Mouse (Mus musculus): ENCODE measurements around the gene Apol10b. TPM values are rescaled to one million over a fixed set of nuclear protein-coding genes. Genes with fewer than 3 reads are reported as not detected.
"Not testable (repeated sequence)": the region's sequence is repeated elsewhere in the genome, so short reads cannot be mapped to it uniquely, and the experiment has no call there.

Gene Apol10b
- total RNA-seq (2021) = not detected
- long read RNA-seq, experiment 1 = 0 reads
- long read RNA-seq, experiment 2 = 0 reads

- no peak for TF ChIP-seq CTCF (conservative IDR thresholded peaks at IDR 0.05)
- DNase-seq (ENCODE audit: low spot score in 2 of 2) = no peak
- Histone ChIP-seq H3K4me3 (no peak within 1 kb of the TSS), H3K27ac (no peak within 1 kb of the TSS)
Measured at GRCm38 (mm10) chr15:77595961-77596360, at the start of gene Apol10b. Gene Apol10b, minus strand, starts transcription at chr15:77596125.

GRCm38 (mm10) chr15:77643176-77643575 lies 47.3 kb upstream of the Apol10b start, which contains the start of gene Apol11b:
Gene Apol11b, minus strand, starts transcription at chr15:77643286.
- H3K27ac ChIP-seq; H3K4me3 ChIP-seq; DNase-seq (ENCODE audit: low spot score in 2 of 2): not testable (repeated sequence)

GRCm38 (mm10) chr15:77629822-77630221 lies 33.9 kb upstream of the Apol10b start:
- not testable (repeated sequence) for H3K27ac ChIP-seq; H3K4me3 ChIP-seq; DNase-seq (ENCODE audit: low spot score in 2 of 2)

DNA sequence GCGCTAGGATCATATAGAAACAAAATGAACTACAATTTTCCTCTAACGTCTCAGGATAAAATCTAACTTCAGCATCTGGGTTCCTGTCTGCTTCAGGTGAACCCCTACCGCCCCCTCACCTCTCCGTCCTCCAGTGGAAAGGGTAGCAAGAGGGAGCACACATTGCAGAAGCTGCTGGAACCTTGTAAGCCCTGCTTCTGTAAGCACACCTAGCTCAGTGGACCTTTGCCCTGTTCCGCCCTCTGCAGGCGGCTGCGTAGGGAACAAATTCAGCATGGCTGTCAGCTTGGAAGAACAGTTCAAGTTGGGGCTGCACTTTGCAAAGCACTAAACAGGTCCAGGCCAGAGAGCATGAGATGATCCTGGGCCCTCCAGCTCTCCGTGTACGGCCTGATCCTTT lies 32.7 kb upstream of the Apol10b start:
- DNase-seq (ENCODE audit: low spot score in 2 of 2); H3K27ac ChIP-seq; H3K4me3 ChIP-seq: not testable (repeated sequence)

DNA sequence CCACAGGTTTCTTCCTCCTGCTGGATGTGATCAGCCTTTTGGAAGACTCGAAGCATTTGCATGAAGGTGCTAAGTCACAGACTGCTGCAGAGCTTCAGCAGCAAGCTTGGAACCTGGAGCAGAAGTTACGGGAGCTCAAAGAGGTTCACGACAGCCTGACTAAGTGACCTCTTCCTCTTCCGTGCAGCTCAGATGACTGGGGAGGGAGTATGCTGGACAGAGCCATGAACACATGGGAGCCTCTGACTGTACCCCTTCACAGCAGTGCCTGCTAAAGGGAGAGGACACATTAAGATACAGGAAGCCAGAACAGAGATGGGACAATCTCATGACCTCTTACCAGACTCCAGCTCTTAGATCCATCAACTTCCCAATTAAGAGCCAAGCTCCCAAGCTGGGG lies 30.5 kb upstream of the Apol10b start:
- not testable (repeated sequence) for H3K4me3 ChIP-seq; H3K27ac ChIP-seq; DNase-seq (ENCODE audit: low spot score in 2 of 2)

GRCm38 (mm10) chr15:77624710-77625109 lies 28.8 kb upstream of the Apol10b start:
- H3K27ac ChIP-seq = no peak overlapping the region

GRCm38 (mm10) chr15:77606069-77606468 lies 10.1 kb upstream of the Apol10b start:
- DNase-seq (ENCODE audit: low spot score in 2 of 2) = no peak
- no peak overlapping the region for H3K4me3 ChIP-seq
- TF ChIP-seq CTCF (conservative IDR thresholded peaks at IDR 0.05) = no peak

More at GRCm38 (mm10) chr15:77624710-77625109, 28.8 kb upstream of the Apol10b start:
- no peak overlapping the region for H3K4me3 ChIP-seq
- DNase-seq (ENCODE audit: low spot score in 2 of 2) = no peak
- TF ChIP-seq CTCF (conservative IDR thresholded peaks at IDR 0.05) = no peak

GRCm38 (mm10) chr15:77598958-77599357 lies 3.0 kb upstream of the Apol10b start, which contains the start of gene Gm36245:
Gene Gm36245, plus strand, starts transcription at chr15:77599258.
- TF ChIP-seq CTCF (conservative IDR thresholded peaks at IDR 0.05) = no peak
- H3K4me3 ChIP-seq = no peak within 1 kb of the TSS
- peak within 1 kb of the TSS; percentile 53; the same call in 1 of the 2 replicates for H3K27ac ChIP-seq
- no peak for DNase-seq (ENCODE audit: low spot score in 2 of 2)

More at GRCm38 (mm10) chr15:77606069-77606468, 10.1 kb upstream of the Apol10b start:
- H3K27ac ChIP-seq = no peak overlapping the region

DNA sequence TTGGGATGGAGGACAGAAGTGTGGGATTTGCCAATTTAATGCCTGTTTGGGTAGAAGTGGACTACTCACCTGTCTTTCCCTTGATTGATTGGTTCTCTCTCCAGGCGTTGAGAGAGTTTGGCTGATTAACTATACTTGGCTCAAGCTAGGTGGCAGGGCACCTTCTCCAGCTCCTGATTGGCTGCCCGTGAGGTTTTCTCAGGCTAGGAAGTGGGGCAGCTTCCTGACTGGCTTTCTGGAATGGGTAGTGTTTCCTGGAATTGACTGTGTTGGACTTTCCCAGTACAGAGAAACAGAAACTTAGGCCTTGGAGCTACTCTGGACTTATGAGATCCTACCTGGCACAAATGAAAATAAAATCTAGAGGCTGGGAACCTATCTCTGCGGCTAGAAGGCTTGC lies 2.5 kb upstream of the Apol10b start:
- no peak for DNase-seq (ENCODE audit: low spot score in 2 of 2)
- Histone ChIP-seq H3K27ac (peak overlapping the region; percentile 53; the same call in 1 of the 2 replicates), H3K4me3 (no peak overlapping the region)
- no peak for TF ChIP-seq CTCF (conservative IDR thresholded peaks at IDR 0.05)

DNA sequence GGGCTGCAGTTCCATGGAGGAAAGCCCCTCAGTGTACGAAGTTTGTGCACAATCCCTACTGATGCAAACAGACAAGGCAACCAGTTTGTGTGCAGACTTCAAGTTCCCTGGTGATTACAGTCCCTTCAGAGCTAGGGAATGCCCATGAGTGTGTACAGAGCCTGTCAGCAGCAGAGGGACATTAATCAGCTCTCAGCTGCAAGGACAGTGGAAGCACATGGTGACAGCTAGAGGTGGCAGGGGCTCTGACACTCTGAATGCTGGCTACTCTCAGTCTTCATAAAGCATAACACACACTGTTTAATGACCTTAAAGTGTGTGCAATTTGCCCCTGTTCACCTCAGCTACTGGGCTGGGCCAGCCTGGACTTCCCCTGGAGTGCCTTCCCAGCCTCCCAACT lies 2.4 kb downstream of the Apol10b start:
- H3K4me3 ChIP-seq = no peak overlapping the region
- TF ChIP-seq CTCF (conservative IDR thresholded peaks at IDR 0.05) = no peak
- DNase-seq (ENCODE audit: low spot score in 2 of 2) = no peak
- H3K27ac ChIP-seq = no peak overlapping the region

DNA sequence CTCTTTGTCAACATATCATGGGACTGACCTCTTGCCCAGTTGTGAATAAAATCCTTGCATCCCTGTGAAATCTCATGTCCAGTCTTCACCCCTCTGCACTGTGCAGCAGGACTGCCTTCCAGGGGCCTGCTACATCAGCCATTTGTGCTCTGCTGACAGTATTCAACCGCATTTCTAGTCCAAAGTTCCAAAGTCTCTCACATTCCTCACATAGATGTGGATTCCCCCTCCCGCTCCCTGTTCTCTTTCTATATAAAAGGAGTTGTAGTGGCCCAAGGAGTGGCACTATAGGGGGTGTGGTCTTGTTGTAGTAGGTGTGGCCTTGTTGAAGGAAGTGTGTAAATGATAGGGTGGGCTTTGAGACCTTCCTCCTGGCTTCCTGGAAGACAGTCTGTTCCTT lies 5.0 kb downstream of the Apol10b start:
- DNase-seq (ENCODE audit: low spot score in 2 of 2) = no peak
- H3K27ac ChIP-seq = no peak overlapping the region

GRCm38 (mm10) chr15:77588981-77589380 lies 6.9 kb downstream of the Apol10b start:
- no peak overlapping the region for H3K27ac ChIP-seq
- TF ChIP-seq CTCF (conservative IDR thresholded peaks at IDR 0.05) = no peak
- DNase-seq (ENCODE audit: low spot score in 2 of 2) = no peak
- H3K4me3 ChIP-seq = no peak overlapping the region

More for the DNA sequence above, 5.0 kb downstream of the Apol10b start:
- no peak overlapping the region for H3K4me3 ChIP-seq
- TF ChIP-seq CTCF (conservative IDR thresholded peaks at IDR 0.05) = no peak

DNA sequence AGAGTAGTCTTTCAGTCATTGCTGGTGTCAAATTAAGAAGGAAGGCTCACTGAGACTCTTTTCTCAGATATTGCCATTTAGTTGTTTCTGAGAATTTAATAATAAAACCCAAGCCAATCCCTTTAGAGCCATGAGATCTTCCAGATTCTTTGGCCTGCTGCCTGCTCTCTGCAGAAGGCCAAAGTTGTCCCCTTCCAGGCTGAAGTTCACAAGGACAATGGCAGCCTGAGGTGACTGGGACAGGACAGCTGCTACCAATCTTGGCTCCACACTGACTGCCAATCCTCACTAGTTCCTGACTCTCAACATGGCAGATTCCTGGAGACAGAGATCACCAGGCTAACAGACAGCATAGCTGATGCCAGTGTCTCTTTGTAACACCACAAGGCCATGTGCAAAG lies 8.9 kb downstream of the Apol10b start:
- no peak overlapping the region for H3K4me3 ChIP-seq
- H3K27ac ChIP-seq = no peak overlapping the region
- TF ChIP-seq CTCF (conservative IDR thresholded peaks at IDR 0.05) = no peak
- no peak for DNase-seq (ENCODE audit: low spot score in 2 of 2)

DNA sequence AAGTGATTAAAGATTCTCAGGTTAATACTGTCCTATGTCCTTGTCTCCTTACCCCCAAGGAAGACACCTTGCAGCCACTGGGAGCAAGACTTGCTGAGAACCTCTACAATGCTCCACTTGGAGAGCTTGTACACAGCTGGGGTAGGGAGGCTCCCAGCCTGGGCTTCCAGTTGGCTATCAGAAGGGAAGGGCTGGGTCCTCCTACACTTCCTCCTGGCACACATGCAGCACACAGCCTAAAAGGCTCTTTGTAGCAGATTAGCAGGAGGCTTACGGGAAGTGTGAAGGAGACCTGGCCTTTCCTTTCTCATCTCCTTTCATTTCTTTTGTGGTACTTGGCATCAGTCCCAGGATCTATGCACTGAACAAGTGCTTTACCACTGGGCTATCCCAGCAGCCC lies 14.2 kb downstream of the Apol10b start:
- Histone ChIP-seq H3K27ac (peak overlapping the region; percentile 71; the same call in 1 of the 2 replicates), H3K4me3 (no peak overlapping the region)
- peak; percentile 26 to 34 for DNase-seq (ENCODE audit: low spot score in 2 of 2)
- TF ChIP-seq CTCF (conservative IDR thresholded peaks at IDR 0.05) = no peak

DNA sequence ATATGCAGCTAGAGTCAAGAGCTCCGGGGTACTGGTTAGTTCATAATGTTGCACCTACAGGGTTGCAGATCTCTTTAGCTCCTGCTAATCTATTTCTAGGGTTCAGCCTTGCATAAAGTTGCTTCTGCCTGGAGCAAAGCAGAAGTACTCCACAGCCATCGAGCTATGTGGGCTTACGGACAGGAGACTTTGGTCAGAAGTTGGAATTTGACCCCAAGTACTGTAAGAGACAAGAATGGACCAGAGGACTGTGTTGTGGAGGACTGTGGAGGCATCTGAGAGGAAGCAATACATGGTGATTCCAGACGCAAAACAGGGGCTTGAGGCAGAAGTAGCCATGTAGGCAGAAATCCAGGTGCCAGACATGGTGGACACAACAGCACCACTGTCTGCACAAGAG lies 16.6 kb downstream of the Apol10b start:
- Histone ChIP-seq H3K27ac (no peak overlapping the region), H3K4me3 (no peak overlapping the region)
- DNase-seq (ENCODE audit: low spot score in 2 of 2) = no peak
- TF ChIP-seq CTCF (conservative IDR thresholded peaks at IDR 0.05) = no peak
